Mouse (Mus musculus): Measurements from ENCODE around the gene Tenm4.

- TF ChIP-seq POLR2A (IDR thresholded peaks at IDR 0.05; ENCODE audit: extremely low read depth, insufficient read depth, low read length): no peak
- no peak for TF ChIP-seq CTCF (IDR thresholded peaks at IDR 0.05; ENCODE audit: low read depth, low read length)
Measured at GRCm38 (mm10) chr7:96643461-96644204, 472.6 kb downstream of the Tenm4 start.

Measured in liver, adult 2 months (tissue).